Mouse (Mus musculus) bone marrow macrophage, adult 2 months (primary cell): Measurements from ENCODE around the gene Ppfibp1. TPM values are rescaled to one million over a fixed set of nuclear protein-coding genes. Genes with fewer than 3 reads are reported as not detected.

Experiments used
- H3K27ac ChIP-seq: 2 replicates; pipeline ENCODE4 v1.5.1; 2012; ENCODE audit warnings: low read depth, low read length; ENCODE audit not compliant: insufficient read depth
- H3K4me1 ChIP-seq: 2 replicates; pipeline ENCODE4 v1.6.1; 2012; ENCODE audit warnings: low read length; ENCODE audit not compliant: control insufficient read depth, insufficient read depth
- H3K4me3 ChIP-seq: 2 replicates; pipeline ENCODE4 v1.5.1; 2012; ENCODE audit warnings: mild to moderate bottlenecking, low read length, moderate library complexity; ENCODE audit not compliant: insufficient read depth
- CTCF ChIP-seq: IDR thresholded peaks from 2 replicates; pipeline ENCODE4 v1.5.1; 2012; ENCODE audit warnings: low read depth, mild to moderate bottlenecking, low read length, moderate library complexity
- POLR2A ChIP-seq: IDR thresholded peaks from 2 replicates; pipeline ENCODE4 v1.6.1; 2012; ENCODE audit warnings: mild to moderate bottlenecking, low read depth, low read length, borderline replicate concordance
- polyA plus RNA-seq: library from polyadenylated mRNA; stranded (reverse); fragments of >200 nt; gene quantifications from 2 replicates; pipeline ENCODE4 v1.2.4, GENCODE M21; 2012; ENCODE audit not compliant: missing spikeins, insufficient read depth, insufficient read length

Gene Ppfibp1
- 30.9 and 31.2 TPM in 2 replicates for polyA plus RNA-seq

DNA sequence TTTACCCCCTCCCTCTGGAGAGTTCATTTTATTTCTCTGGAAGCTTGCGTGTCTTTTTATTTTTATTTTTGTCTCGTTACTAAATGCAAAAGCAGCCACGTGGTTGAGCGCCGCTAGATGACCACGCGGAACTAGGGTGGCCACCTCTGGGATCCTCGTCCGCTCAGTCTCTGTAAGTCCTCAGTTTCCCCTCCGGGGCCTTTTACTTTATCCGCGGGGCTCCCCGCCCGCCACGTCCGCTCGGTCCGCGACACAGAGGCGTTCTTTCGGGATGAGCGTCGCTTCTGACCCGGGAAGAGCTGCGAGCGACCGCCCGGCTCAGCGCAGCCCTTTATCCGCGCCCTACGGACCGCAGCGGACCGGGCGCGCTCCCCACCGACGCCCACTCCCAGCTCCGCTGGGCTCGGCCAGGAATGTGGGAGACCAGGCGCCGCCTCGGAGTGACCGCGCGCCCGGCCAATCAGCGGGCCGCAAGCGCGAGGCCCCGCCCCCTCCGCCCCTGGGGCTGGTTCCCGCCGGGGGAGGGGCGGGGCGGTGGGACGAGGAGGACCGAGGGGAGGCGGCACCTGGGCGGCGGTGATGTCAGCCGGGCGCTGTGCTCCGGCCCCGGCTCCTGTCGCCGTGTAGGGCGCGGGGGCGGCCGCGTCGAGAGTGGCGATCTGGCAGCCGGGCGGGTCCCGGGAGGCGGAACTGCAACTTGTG lies at the start of gene Ppfibp1:
Ppfibp1 (plus strand) TSS at position 530 of the 702 bp plus-strand sequence.
- H3K27ac ChIP-seq, result peak within 1 kb of the TSS; percentile 21
- H3K4me1 ChIP-seq, result peaks cover 29% of the 10 kb centered on the region
- no peak; the same call in 1 of the 2 replicates for TF ChIP-seq POLR2A
- no peak for TF ChIP-seq CTCF
- peak within 1 kb of the TSS; percentile 73 for H3K4me3 ChIP-seq

DNA sequence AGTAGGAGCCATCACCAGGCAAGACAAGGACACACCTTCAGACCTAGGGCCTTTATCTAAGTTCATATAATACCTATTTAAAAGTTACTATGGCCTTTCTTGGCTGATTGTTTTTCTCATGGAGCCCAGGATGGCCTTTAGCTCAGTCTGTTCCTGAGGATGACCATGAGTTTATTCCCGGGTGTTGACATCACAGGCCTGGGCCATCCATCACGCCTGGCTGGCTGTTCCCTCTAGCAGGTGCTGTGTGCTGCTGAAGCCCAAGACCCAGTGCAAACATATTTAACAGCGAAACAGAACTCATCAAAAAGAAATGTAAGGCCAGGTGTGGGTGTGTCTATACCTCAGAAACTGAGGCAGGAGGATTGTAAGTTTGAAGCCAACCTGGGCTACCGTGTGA lies 49.4 kb upstream of the Ppfibp1 start:
- TF ChIP-seq POLR2A (no peak), CTCF (no peak)
- Histone ChIP-seq H3K4me1 (peaks cover 4% of the 10 kb centered on the region; the same call in 1 of the 2 replicates), H3K27ac (no peak overlapping the region), H3K4me3 (no peak overlapping the region)

DNA sequence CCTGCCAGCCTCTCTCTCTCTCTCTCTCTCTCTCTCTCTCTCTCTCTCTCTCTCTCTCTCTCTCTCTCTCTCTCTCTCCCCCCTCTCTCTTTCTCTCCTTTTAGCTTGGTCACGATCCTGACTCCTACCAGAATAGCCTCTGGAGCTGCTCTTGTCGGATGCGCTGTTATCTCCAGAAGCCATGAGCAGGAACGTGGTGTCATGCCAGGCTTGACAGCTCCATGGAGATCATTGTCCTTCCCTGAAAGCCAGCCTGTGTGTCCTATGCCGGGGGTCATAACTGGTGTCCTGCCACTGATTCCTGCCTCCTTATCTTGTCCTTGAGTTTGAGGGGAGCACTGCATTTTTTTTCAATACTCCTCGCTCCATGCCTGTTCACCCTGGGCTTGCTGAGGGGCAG lies 43.4 kb upstream of the Ppfibp1 start:
- Histone ChIP-seq H3K4me1 (no peaks in the 10 kb centered on the region), H3K4me3 (no peak overlapping the region), H3K27ac (no peak overlapping the region)
- TF ChIP-seq CTCF, result no peak
- no peak for TF ChIP-seq POLR2A

DNA sequence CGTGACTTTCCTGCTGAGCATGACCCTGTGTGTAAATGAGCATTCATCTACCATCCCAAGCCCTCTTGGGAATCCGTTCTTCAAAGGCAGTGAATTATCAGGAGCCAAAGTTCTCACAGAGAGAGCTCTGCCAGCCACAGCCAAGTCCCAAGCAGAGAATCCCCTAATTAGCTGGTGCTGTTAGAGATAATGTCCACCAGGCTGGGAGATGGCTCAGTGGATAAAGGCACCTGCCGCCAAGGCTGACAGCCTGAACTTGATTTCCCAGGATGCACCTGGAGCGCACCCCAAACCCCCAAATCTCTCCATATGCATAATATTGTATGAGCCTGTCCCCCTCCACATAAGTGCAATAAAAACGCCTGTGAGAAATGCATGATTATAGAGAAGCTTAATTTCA lies 42.9 kb upstream of the Ppfibp1 start:
- Histone ChIP-seq H3K4me1 (no peaks in the 10 kb centered on the region), H3K27ac (no peak overlapping the region), H3K4me3 (no peak overlapping the region)
- TF ChIP-seq CTCF (no peak), POLR2A (no peak)

GRCm38 (mm10) chr6:146845961-146846750 lies 42.1 kb upstream of the Ppfibp1 start:
- Histone ChIP-seq H3K4me1 (no peaks in the 10 kb centered on the region), H3K4me3 (no peak overlapping the region), H3K27ac (no peak overlapping the region)
- TF ChIP-seq CTCF (no peak), POLR2A (no peak)

DNA sequence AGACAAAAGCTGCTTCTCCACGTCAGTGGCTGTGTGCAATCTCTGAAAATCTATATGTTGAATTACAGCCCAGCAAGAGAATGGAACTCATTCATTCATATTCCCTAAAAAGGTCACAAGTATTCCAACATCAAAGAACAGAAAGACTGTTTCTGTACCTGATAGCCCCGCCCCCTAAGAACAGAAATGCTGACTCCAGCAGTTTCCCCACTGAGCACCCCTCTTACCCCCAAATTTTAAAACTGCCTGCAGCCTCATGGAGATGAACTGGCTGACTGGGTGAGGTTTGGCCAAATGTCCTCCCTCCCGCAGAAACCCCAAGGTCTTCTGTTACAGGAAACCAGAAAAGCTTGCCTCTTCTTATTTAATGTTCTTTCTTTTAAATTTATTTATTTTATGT lies 40.9 kb upstream of the Ppfibp1 start:
- H3K27ac ChIP-seq, result no peak overlapping the region
- no peaks in the 10 kb centered on the region for H3K4me1 ChIP-seq
- no peak overlapping the region for H3K4me3 ChIP-seq
- no peak for TF ChIP-seq CTCF
- no peak for TF ChIP-seq POLR2A

DNA sequence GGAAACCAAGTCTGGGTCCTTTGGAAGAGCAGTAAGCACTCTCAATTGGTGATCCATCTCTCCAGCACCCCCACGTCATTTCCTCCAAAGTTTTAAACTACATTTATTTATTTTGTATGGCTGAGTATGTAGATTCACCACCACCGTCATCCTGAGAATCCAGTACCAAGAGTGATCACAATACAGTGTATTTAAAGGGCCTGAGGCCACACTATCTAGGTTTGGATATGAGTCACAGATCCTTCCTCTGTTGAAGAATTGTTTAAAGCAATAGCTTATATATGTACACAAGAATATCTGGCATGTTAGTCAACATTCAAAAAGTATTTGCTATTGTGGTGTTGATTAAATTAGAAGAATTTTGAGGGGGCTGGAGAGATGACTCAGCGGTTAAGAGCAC lies 40.0 kb upstream of the Ppfibp1 start:
- Histone ChIP-seq H3K27ac (no peak overlapping the region), H3K4me1 (no peaks in the 10 kb centered on the region), H3K4me3 (no peak overlapping the region)
- TF ChIP-seq POLR2A (no peak), CTCF (no peak)

- no peak within 1 kb of the TSS for H3K4me3 ChIP-seq
- TF ChIP-seq CTCF (no peak), POLR2A (no peak)
- H3K27ac ChIP-seq, result no peak within 1 kb of the TSS
- H3K4me1 ChIP-seq, result no peaks in the 10 kb centered on the region
Observed at GRCm38 (mm10) chr6:146850050-146850449, 38.2 kb upstream of the Ppfibp1 start, which contains the start of gene Smco2. Gene Smco2 (plus strand): TSS chr6:146850104.

- Histone ChIP-seq H3K4me1 (no peaks in the 10 kb centered on the region), H3K27ac (no peak overlapping the region), H3K4me3 (no peak overlapping the region)
- no peak for TF ChIP-seq POLR2A
Observed at GRCm38 (mm10) chr6:146851916-146852315, 36.4 kb upstream of the Ppfibp1 start.

DNA sequence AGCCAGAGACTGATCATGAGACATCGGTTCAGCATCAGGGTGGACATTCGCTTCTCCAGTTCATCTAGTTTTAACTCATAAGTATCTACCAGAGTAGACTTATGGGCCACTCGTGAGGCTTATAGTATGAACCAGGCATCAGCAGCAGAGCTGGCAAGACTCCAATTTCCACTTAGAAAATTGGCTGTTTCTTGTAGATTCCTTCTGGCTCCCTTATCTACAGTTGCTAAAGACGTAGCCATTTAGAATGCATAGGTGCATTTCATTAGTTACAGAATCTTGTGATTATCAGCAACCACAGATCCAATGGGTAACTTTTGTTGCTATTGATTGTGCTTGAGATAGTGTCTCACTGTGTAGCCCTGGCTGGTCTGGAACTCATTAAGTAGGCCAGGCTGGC lies 35.5 kb upstream of the Ppfibp1 start:
- no peak overlapping the region for H3K4me3 ChIP-seq
- no peak overlapping the region for H3K27ac ChIP-seq
- no peaks in the 10 kb centered on the region for H3K4me1 ChIP-seq
- TF ChIP-seq POLR2A (no peak), CTCF (no peak)

GRCm38 (mm10) chr6:146855185-146855584 lies 33.1 kb upstream of the Ppfibp1 start:
- Histone ChIP-seq H3K27ac (no peak overlapping the region), H3K4me3 (no peak overlapping the region)

More at GRCm38 (mm10) chr6:146855185-146855584, 33.1 kb upstream of the Ppfibp1 start:
- TF ChIP-seq CTCF (no peak), POLR2A (no peak)
- no peaks in the 10 kb centered on the region for H3K4me1 ChIP-seq
